Mouse (Mus musculus) granulocyte monocyte progenitor cell, adult 5-6 weeks (primary cell): ENCODE results near the gene Il20rb. TPM values are rescaled to one million over a fixed set of nuclear protein-coding genes. Genes with fewer than 3 reads are reported as not detected.
A peak's percentile ranks its signal among the peaks of the same experiment; 100 is the strongest.

ENCODE experiments used
- ATAC-seq: replicated peaks from 2 replicates; pipeline ENCODE4 v1.8.0; 2016; ENCODE audit warnings: mild to moderate bottlenecking, moderate TSS enrichment, inconsistent platforms; ENCODE audit not compliant: poor library complexity, severe bottlenecking
- total RNA-seq, 2 experiments: library from RNA; stranded (forward) in 1 of 2; stranded (reverse) in 1 of 2; fragments of 200-712, 200-1000 nt in 1 of 2; fragments of >200 nt in 1 of 2; fragmentation: Nextera tagmentation in 1 of 2; gene quantifications; 2 replicates each; pipeline ENCODE4 v1.2.3; 2014 to 2017

Il20rb gene
- total RNA-seq (2014; fragmentation: Nextera tagmentation) (0.84 and 4.0 TPM in 2 replicates), total RNA-seq (2017) (0.13 and 2.0 TPM in 2 replicates)

- ATAC-seq = peak; percentile 61
Measured at GRCm38 (mm10) chr9:100486431-100486830, at the start of gene Il20rb. Il20rb (minus strand) TSS chr9:100486788.

- no peak for ATAC-seq
Measured at GRCm38 (mm10) chr9:100535618-100536262, 49.2 kb upstream of the Il20rb start.

GRCm38 (mm10) chr9:100534686-100535085 is 48.1 kb upstream of the Il20rb start:
- no peak for ATAC-seq

GRCm38 (mm10) chr9:100532847-100533505 is 46.4 kb upstream of the Il20rb start:
- no peak for ATAC-seq

GRCm38 (mm10) chr9:100531296-100531695 is 44.7 kb upstream of the Il20rb start:
- no peak for ATAC-seq

GRCm38 (mm10) chr9:100525225-100525624 is 38.6 kb upstream of the Il20rb start:
- peak; percentile 60 for ATAC-seq

- peak; percentile 21; the same call in 1 of the 2 replicates for ATAC-seq
Measured at GRCm38 (mm10) chr9:100522029-100522428, 35.4 kb upstream of the Il20rb start.

GRCm38 (mm10) chr9:100520586-100520985 is 34.0 kb upstream of the Il20rb start:
- peak; percentile 64 for ATAC-seq

- ATAC-seq = no peak
Measured at GRCm38 (mm10) chr9:100520012-100520411, 33.4 kb upstream of the Il20rb start.

GRCm38 (mm10) chr9:100507581-100507980 is 21.0 kb upstream of the Il20rb start:
- ATAC-seq = peak; percentile 74

- no peak for ATAC-seq
Measured at GRCm38 (mm10) chr9:100506652-100507051, 20.1 kb upstream of the Il20rb start.

- no peak for ATAC-seq
Measured at GRCm38 (mm10) chr9:100505498-100505897, 18.9 kb upstream of the Il20rb start.

- ATAC-seq = no peak
Measured at GRCm38 (mm10) chr9:100493611-100494261, 7.1 kb upstream of the Il20rb start.

GRCm38 (mm10) chr9:100491424-100491823 is 4.8 kb upstream of the Il20rb start:
- no peak for ATAC-seq

GRCm38 (mm10) chr9:100488969-100489368 is 2.4 kb upstream of the Il20rb start:
- ATAC-seq = 0 out of 2 replicates have a peak, but pooled peaks have one; percentile 9

- ATAC-seq = no peak
Measured at GRCm38 (mm10) chr9:100488056-100488713, 1.6 kb upstream of the Il20rb start.

GRCm38 (mm10) chr9:100483318-100483717 is 3.3 kb downstream of the Il20rb start:
- no peak for ATAC-seq

GRCm38 (mm10) chr9:100481626-100482025 is 5.0 kb downstream of the Il20rb start:
- no peak for ATAC-seq

- no peak for ATAC-seq
Measured at GRCm38 (mm10) chr9:100474056-100474455, 12.5 kb downstream of the Il20rb start.

- ATAC-seq = no peak
Measured at GRCm38 (mm10) chr9:100473361-100473760, 13.2 kb downstream of the Il20rb start.

- no peak for ATAC-seq
Measured at GRCm38 (mm10) chr9:100472931-100473330, 13.7 kb downstream of the Il20rb start.
